Mouse (Mus musculus) forebrain, postnatal 0 days (tissue): ENCODE measurements around the gene Rcan1. TPM values are rescaled to one million over a fixed set of nuclear protein-coding genes. Genes with fewer than 3 reads are reported as not detected.
A peak's percentile ranks its signal among the peaks of the same experiment; 100 is the strongest.

Experiments
- ATAC-seq: fragments of 200-750 bp; cut with Nextera tagmentation; 2 replicates; pipeline ENCODE4 v1.8.0; 2017; ENCODE audit warnings: mild to moderate bottlenecking, moderate library complexity
- DNase-seq: peaks from one replicate; pipeline ENCODE4 v3.0.0-alpha.2; 2015
- H3K27ac ChIP-seq: fragments of 300-500 bp; sonication (generic); 2 replicates; pipeline ENCODE4 v1.5.1; 2014; ENCODE audit warnings: low read depth, mild to moderate bottlenecking, antibody characterized with exemption, low read length, moderate library complexity, mixed read lengths
- H3K27me3 ChIP-seq: fragments of 300-500 bp; sonication (generic); 2 replicates; pipeline ENCODE4 v1.6.1; 2014; ENCODE audit warnings: mild to moderate bottlenecking, low read length, mixed read lengths; ENCODE audit not compliant: insufficient read depth
- H3K36me3 ChIP-seq: fragments of 300-500 bp; sonication (generic); 2 replicates; pipeline ENCODE4 v1.6.1; 2014; ENCODE audit warnings: mild to moderate bottlenecking, moderate library complexity; ENCODE audit not compliant: insufficient read depth
- H3K4me1 ChIP-seq: fragments of 300-500 bp; sonication (generic); 2 replicates; pipeline ENCODE4 v1.6.1; 2014; ENCODE audit warnings: antibody characterized with exemption; ENCODE audit not compliant: insufficient read depth
- H3K4me2 ChIP-seq: fragments of 300-500 bp; sonication (generic); 2 replicates; pipeline ENCODE4 v1.6.1; 2014; ENCODE audit warnings: low read depth, mild to moderate bottlenecking, moderate library complexity
- H3K4me3 ChIP-seq: fragments of 300-500 bp; sonication (generic); 2 replicates; pipeline ENCODE4 v1.5.1; 2014; ENCODE audit warnings: low read depth, low read length, mixed read lengths
- H3K9ac ChIP-seq: fragments of 300-500 bp; sonication (generic); 2 replicates; pipeline ENCODE4 v1.6.1; 2014; ENCODE audit warnings: mild to moderate bottlenecking
- H3K9me3 ChIP-seq: fragments of 300-500 bp; sonication (generic); 2 replicates; pipeline ENCODE4 v1.6.1; 2016; ENCODE audit warnings: low read length
- CTCF ChIP-seq: sonication (generic); IDR thresholded peaks from 2 replicates; pipeline ENCODE4 v1.5.1; 2016; ENCODE audit warnings: antibody characterized with exemption, control low read depth, low read depth
- WGBS: fragments of 180-500 bp; shearing (Covaris S2); extraction: QIAGEN DNeasy Blood & Tissue Kit; methylation state at CpG from one replicate; pipeline ENCODE4 v1.1.7; 2014; 5-methylcytosine and 5-hydroxymethylcytosine counted together
- polyA plus RNA-seq: library from polyadenylated mRNA; unstranded; fragments of >200 nt; fragmentation: Nextera tagmentation; extraction: Ambion mirVana; gene quantifications from 2 replicates; pipeline ENCODE4 v1.2.1, GENCODE M21; 2015
- total RNA-seq: library from RNA; depleted of rRNA; stranded (reverse); fragments of >200 nt; gene quantifications from 2 replicates; pipeline ENCODE4 v1.2.3, GENCODE M21; 2014

Gene Rcan1
- total and polyA plus RNA-seq, 2 experiments from 2014 or later = 52.2 to 83.8 TPM

DNA sequence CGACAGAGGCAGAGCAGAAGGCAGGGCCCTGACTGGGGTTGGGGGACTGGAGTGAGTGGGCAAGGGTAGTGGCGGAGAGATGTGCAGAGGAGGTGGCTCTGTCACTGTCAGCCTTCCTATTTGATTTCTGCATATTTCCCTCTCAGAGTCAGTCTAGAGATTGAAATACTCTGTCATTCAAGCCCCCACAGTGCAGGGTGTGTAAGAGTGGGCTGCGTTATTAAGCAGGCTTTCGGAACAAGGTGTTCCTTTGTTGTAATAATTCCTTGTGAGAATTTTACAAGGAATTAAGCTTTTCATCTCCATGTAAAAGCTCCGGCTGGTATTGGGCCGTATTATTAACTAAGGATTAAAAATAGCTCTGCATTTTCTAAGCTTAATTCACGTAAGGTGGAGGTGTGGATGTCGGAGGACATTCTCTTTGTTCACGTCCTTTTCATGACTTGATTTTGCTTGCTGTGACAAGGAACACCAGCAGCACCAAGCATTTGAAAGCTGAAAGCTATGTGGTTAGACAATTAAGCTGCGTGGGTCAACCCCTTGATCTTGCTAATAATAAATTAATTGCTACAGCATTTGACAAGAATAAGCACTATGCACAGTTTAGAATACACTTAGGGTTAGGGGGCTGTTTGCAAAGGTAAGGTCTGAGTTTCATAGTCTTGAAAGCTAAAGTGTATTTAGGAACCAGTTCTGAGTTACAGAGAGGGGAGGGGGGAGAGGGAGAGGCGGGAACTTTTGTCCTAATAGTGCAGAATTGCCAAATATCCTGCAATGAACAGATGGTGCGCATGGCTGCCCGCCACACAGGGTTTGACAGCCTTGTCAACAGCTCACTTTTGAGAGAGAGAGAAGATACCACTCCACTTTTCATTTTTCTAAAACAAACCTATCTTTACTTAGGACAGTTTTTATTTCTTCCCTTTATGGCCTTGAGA, 40.4 kb upstream of the Rcan1 start:
- Histone ChIP-seq H3K27ac (peak overlapping the region; percentile 70; the same call in 1 of the 2 replicates), H3K4me3 (no peak overlapping the region), H3K9me3 (no peaks in the 10 kb centered on the region), H3K9ac (no peak overlapping the region), H3K27me3 (no peaks in the 10 kb centered on the region), H3K36me3 (no peaks in the 10 kb centered on the region), H3K4me1 (peaks cover 6% of the 10 kb centered on the region), H3K4me2 (no peak overlapping the region)
- peak; percentile 87 for ATAC-seq
- WGBS = 21% methylated on average over 13 of the region's 13 CpGs
- TF ChIP-seq CTCF = no peak
- DNase-seq = peak; percentile 72

DNA sequence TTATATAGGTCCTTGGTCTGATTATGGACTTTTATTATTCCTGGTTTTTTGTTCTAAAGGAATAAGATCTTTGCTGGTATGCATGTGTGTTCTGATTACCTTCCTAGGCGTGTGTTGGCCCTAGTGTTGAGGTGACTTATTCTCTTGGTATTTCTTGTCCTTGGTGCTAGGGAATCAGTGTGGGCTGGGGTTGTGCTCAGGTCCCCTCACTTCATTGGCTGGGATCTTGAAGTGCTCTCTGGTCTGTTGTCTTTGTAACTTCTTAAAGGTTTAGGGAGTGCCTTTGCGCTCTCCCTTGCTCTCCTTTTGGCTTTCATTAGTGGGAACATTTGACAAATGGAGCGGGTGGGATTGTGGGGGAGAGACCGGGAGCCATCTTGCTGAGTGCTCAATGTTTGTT, 36.9 kb upstream of the Rcan1 start:
- H3K9me3 ChIP-seq = no peaks in the 10 kb centered on the region
- no peak overlapping the region for H3K4me2 ChIP-seq
- WGBS = 92% methylated on average over 4 of the region's 4 CpGs
- ATAC-seq = no peak
- no peak overlapping the region for H3K9ac ChIP-seq
- no peak overlapping the region for H3K27ac ChIP-seq
- DNase-seq = no peak
- TF ChIP-seq CTCF = no peak
- no peak overlapping the region for H3K4me3 ChIP-seq
- peaks cover 6% of the 10 kb centered on the region for H3K4me1 ChIP-seq
- no peaks in the 10 kb centered on the region for H3K36me3 ChIP-seq
- no peaks in the 10 kb centered on the region for H3K27me3 ChIP-seq

DNA sequence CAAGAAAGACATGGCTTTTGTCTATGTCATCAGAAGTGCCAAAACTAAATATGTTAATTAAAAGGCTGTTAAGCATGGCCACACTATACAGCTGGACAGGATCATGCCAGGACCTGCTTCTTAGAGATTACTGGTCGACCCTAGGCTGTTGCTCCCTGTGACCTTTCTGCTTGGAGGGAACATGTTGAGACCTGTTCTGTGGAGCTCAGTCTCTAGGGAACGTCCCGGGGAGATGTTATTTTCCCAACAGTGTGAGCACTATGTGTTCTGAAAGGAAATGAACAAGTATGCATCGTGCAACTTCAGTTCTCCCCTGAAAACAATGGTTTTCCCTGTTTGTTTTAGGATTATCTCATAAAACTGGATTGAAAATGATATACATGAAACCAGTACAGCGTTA, 32.4 kb upstream of the Rcan1 start:
- TF ChIP-seq CTCF = no peak
- Histone ChIP-seq H3K4me3 (no peak overlapping the region), H3K36me3 (no peaks in the 10 kb centered on the region), H3K9ac (no peak overlapping the region), H3K27ac (no peak overlapping the region), H3K9me3 (no peaks in the 10 kb centered on the region), H3K27me3 (peaks cover 14% of the 10 kb centered on the region), H3K4me2 (no peak overlapping the region), H3K4me1 (peaks cover 2% of the 10 kb centered on the region)
- 76% methylated on average over 5 of the region's 5 CpGs for WGBS
- no peak for ATAC-seq
- no peak for DNase-seq

DNA sequence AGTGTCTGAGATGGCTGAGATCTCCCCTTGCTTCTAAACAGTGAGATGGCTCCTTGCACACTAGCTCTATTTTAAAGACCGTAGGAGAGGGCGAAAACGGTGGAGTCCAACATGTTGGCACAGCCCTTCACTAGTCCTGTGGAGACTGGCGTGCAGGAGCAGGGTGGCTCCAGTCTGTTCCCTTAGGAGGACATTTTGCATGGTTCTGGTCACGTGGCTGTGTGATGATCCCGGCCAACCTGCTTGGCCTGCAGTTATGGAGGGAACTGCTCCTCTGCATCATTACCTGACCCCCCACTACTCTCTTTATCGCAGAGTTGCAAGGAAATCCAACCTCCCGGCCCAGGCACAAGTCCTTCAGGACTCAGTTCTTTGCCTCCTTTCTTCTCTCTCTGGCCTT, 29.9 kb upstream of the Rcan1 start:
- Histone ChIP-seq H3K4me2 (no peak overlapping the region), H3K27me3 (peaks cover 21% of the 10 kb centered on the region), H3K36me3 (no peaks in the 10 kb centered on the region), H3K9me3 (no peaks in the 10 kb centered on the region), H3K4me1 (peaks cover 2% of the 10 kb centered on the region), H3K9ac (no peak overlapping the region), H3K4me3 (no peak overlapping the region), H3K27ac (no peak overlapping the region)
- ATAC-seq = no peak
- TF ChIP-seq CTCF = no peak
- 77% methylated on average over 8 of the region's 8 CpGs for WGBS
- DNase-seq = no peak

DNA sequence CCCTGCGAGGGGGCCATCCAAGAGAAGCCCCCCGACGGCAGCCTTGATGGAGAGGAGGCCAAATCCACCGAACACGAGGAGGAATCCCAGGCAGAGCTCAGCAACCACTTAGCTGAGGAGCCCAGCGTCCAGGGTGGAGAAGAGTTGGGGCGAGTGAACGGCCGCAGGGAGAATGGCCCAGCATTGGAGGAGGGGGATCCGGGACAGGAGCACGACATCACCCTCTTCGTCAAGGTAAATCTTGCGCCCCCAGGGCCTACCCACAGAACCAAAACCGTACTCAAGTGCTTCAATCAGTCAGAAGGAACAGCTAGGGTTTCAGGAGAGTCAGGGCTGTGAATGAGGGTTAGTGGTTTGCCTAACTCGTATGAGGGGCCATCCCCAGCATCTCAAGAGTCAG, 28.7 kb upstream of the Rcan1 start:
- Histone ChIP-seq H3K4me2 (peak overlapping the region; percentile 74), H3K4me1 (peaks cover 2% of the 10 kb centered on the region), H3K27ac (no peak overlapping the region), H3K4me3 (peak overlapping the region; percentile 39), H3K36me3 (no peaks in the 10 kb centered on the region), H3K9me3 (no peaks in the 10 kb centered on the region), H3K27me3 (peaks cover 21% of the 10 kb centered on the region), H3K9ac (peak overlapping the region; percentile 47; the same call in 1 of the 2 replicates)
- TF ChIP-seq CTCF = no peak
- WGBS = 19% methylated on average over 15 of the region's 15 CpGs
- no peak for ATAC-seq
- no peak for DNase-seq

DNA sequence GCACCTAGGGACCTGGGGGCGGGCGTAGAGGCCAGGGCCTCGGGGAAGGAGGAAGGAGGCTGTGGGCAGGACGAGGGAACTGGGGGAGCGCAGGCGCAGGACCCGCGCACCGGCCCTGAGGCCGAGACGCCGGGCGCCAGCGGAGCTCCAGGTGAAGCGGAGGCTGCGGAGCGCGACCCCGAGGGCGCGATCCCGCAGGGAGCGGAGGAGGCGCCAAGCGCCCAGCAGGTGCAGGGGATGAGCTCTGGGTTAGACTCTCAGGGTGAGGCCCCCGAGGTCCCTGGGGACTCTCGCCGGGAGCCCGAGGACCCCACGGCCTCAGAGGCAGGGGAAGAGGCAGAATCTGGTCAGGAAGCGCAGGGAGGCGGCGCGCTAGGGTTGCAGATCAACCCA, 27.9 kb upstream of the Rcan1 start:
- Histone ChIP-seq H3K9ac (peak overlapping the region; percentile 47), H3K36me3 (no peaks in the 10 kb centered on the region), H3K4me3 (peak overlapping the region; percentile 39), H3K27ac (no peak overlapping the region), H3K4me2 (peak overlapping the region; percentile 74), H3K9me3 (no peaks in the 10 kb centered on the region), H3K27me3 (peaks cover 21% of the 10 kb centered on the region), H3K4me1 (peaks cover 2% of the 10 kb centered on the region)
- WGBS = 1% methylated on average over 34 of the region's 34 CpGs
- peak; percentile 29; the same call in 1 of the 2 replicates for ATAC-seq
- DNase-seq = peak; percentile 6
- no peak for TF ChIP-seq CTCF

DNA sequence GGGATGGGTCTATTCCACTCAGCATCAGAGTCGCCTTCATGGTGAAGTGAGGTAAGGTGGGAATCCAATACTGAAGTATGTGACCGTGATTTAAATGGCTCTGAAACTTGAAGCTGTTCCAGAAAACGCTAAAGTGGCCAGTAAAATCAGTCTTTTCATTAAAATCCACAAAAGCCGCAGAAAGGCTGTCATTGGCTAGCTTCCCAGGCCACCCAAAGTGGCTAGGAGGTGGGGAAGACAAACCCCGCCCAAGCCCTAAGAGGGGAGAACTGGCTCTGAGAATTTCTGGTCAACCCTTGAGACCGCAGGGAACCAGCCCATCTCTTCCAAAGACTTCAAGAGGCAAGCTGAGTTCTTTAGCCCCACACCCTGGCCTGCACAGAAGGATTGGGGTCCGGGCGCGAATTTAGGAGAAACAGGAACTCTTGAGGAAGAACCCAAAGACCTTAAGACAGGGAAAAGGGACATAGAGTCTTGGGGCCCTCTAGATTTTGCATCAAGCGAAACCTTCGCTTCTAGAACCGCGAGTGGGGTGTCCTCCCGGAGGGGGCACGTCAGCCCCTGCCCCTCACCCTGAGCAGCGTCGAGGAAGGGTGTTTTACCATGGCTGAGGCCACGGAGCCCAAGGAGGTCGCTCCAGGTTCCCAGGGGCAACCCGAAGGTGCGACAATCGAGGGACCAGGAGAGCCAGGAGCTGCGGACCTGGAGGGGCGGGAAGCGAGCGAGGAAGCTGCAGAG, 27.4 kb upstream of the Rcan1 start:
- no peak for TF ChIP-seq CTCF
- WGBS = 7% methylated on average over 26 of the region's 26 CpGs
- H3K27me3 ChIP-seq = peaks cover 21% of the 10 kb centered on the region
- no peak overlapping the region for H3K27ac ChIP-seq
- DNase-seq (no peak), ATAC-seq (no peak)
- peak overlapping the region; percentile 39 for H3K4me3 ChIP-seq
- peak overlapping the region; percentile 74 for H3K4me2 ChIP-seq
- no peaks in the 10 kb centered on the region for H3K9me3 ChIP-seq
- no peaks in the 10 kb centered on the region for H3K36me3 ChIP-seq
- H3K4me1 ChIP-seq = peaks cover 2% of the 10 kb centered on the region
- H3K9ac ChIP-seq = peak overlapping the region; percentile 47
